Mouse (Mus musculus) myocyte (in vitro differentiated cells): ENCODE data around the gene Pisd.

Experiments used
- CEBPB ChIP-seq: IDR thresholded peaks from 2 replicates; pipeline ENCODE4 v1.6.1; 2011; ENCODE audit warnings: mild to moderate bottlenecking, moderate library complexity; ENCODE audit not compliant: poor library complexity, insufficient read depth, severe bottlenecking
- E2F4 ChIP-seq: IDR thresholded peaks from one replicate; pipeline ENCODE4 v1.6.1; 2011; ENCODE audit warnings: mild to moderate bottlenecking, control low read depth, moderate library complexity; ENCODE audit not compliant: insufficient read depth
- MAX ChIP-seq: IDR thresholded peaks from one replicate; pipeline ENCODE4 v1.6.1; 2011; ENCODE audit warnings: low read depth, mild to moderate bottlenecking, control low read depth
- MYOD1 ChIP-seq, 3 experiments: IDR thresholded peaks; one replicate each; pipeline ENCODE4 v1.6.1; 2011; ENCODE audit warnings: control low read depth in 2 of 3, low read depth in 2 of 3, mild to moderate bottlenecking in 2 of 3, moderate library complexity in 1 of 3; ENCODE audit not compliant: insufficient read length in 2 of 3, control insufficient read depth in 1 of 3
- MYOG ChIP-seq, 3 experiments: IDR thresholded peaks; one replicate each; pipeline ENCODE4 v1.6.1; 2011; ENCODE audit warnings: control low read depth in 2 of 3, low read depth in 2 of 3, mild to moderate bottlenecking in 2 of 3; ENCODE audit not compliant: insufficient read length in 2 of 3, control insufficient read depth in 1 of 3, insufficient read depth in 1 of 3
- POLR2A ChIP-seq: IDR thresholded peaks from one replicate; pipeline ENCODE4 v1.6.1; 2011; ENCODE audit warnings: low read depth, mild to moderate bottlenecking, control low read depth, moderate library complexity; ENCODE audit not compliant: insufficient read length
- POLR2AphosphoS2 ChIP-seq: IDR thresholded peaks from one replicate; pipeline ENCODE4 v1.6.1; 2011; ENCODE audit warnings: low read depth, control low read depth; ENCODE audit not compliant: insufficient read length
- REST ChIP-seq: IDR thresholded peaks from one replicate; pipeline ENCODE4 v1.6.1; 2011; ENCODE audit warnings: mild to moderate bottlenecking, control low read depth, moderate library complexity; ENCODE audit not compliant: insufficient read depth, insufficient read length
- SRF ChIP-seq: IDR thresholded peaks from one replicate; pipeline ENCODE4 v1.6.1; 2011; ENCODE audit warnings: low read depth; ENCODE audit not compliant: control insufficient read depth, insufficient read length
- TCF12 ChIP-seq: IDR thresholded peaks from one replicate; pipeline ENCODE4 v1.6.1; 2011; ENCODE audit warnings: mild to moderate bottlenecking, control low read depth; ENCODE audit not compliant: poor library complexity, insufficient read depth, severe bottlenecking
- TCF3 ChIP-seq: IDR thresholded peaks from one replicate; pipeline ENCODE4 v1.6.1; 2011; ENCODE audit warnings: low read depth, control low read depth; ENCODE audit not compliant: insufficient read length
- USF1 ChIP-seq: IDR thresholded peaks from one replicate; pipeline ENCODE4 v1.6.1; 2011; ENCODE audit warnings: low read depth, mild to moderate bottlenecking, control low read depth, moderate library complexity

DNA sequence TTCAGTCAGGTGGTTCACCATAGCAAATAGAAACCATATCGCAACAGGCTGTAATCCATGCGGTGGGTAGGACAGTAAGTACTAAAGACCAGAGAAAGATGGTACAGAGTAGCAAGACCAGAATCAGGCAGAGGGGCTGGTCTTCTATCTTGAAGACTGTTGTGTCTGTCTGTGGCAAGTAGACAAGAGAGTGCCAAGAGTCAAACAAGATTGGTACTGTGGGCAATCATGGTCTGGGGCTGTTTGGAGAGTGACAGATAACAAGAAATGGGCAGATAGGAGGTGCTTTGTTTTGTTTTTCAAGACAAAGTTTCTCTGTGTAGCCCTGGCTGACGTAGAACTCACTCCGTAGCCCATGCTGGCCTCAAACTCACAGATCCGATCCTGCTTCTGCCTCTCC lies 3.9 kb downstream of the Pisd start:
- TF ChIP-seq POLR2A (no peak), USF1 (no peak), TCF3 (no peak), MYOD1 (IDR thresholded peaks at IDR 0.05; ENCODE audit: control insufficient read depth in 1 of 3, insufficient read length in 2 of 3, low read depth in 2 of 3) (no peak), E2F4 (no peak), TCF12 (no peak), SRF (no peak), MAX (no peak), POLR2AphosphoS2 (no peak), CEBPB (no peak), MYOG (IDR thresholded peaks at IDR 0.05; ENCODE audit: control insufficient read depth in 1 of 3, insufficient read depth in 1 of 3, insufficient read length in 2 of 3, low read depth in 2 of 3) (no peak), REST (no peak)
